Mouse (Mus musculus) bone marrow macrophage, adult 2 months (primary cell): Measurements from ENCODE around the gene Nras.

Source experiments
- CTCF ChIP-seq: IDR thresholded peaks from 2 replicates; pipeline ENCODE4 v1.5.1; 2012; ENCODE audit warnings: low read depth, mild to moderate bottlenecking, low read length, moderate library complexity
- POLR2A ChIP-seq: IDR thresholded peaks from 2 replicates; pipeline ENCODE4 v1.6.1; 2012; ENCODE audit warnings: mild to moderate bottlenecking, low read depth, low read length, borderline replicate concordance

DNA sequence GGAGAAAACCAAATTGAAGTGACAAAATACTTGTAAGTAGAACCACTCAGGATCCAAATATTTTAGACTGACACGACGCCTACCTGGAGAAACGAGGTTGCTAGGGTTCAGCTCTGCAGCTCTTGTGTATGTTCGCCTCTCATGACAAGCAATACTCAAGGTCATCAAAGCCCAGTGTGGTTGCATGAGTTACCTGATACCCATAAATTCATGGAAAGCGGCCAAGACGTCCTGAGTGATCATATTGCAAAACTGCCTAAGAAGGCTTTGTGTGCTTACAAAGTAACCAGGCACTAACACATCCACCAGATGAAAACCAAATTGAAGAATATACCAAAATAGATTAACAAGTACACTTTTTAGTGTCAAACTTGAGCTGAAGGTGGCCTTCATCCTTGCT, 10.9 kb downstream of the Nras start:
- TF ChIP-seq CTCF (no peak), POLR2A (no peak)
